15 mouse cellular contexts compared by ENCODE assay signal in genomic region chr4:63050319-63050676, GRCm38 (mm10).
DNase-seq lines count a peak whose midpoint lies in the region; ATAC-seq and TF ChIP-seq lines count a peak whose summit lies in the region.
"Had no signal": no experiment of that assay in that cellular context is flagged by ENCODE, and none has a peak within 500 bp of the region (broad histone marks: within the 10 kb centered on the region; RNA-seq: fewer than 3 reads in every experiment).

No protein-coding gene starts in this region.

- WGBS in lung, embryonic 14.5 days, result 53% methylated on average over 4 of the region's 4 CpGs
- WGBS in limb, embryonic 14.5 days, result 68% methylated on average over 4 of the region's 4 CpGs

- H3K4me3 ChIP-seq in lung, embryonic 14.5 days (ENCODE audit: low read depth, low read length), result no peak overlapping the region
- H3K4me3 ChIP-seq in limb, embryonic 14.5 days (replicated peaks; ENCODE audit: low read length), result no peak overlapping the region
- H3K4me3 ChIP-seq: embryonic facial prominence, embryonic 15.5 days; stomach, embryonic 15.5 days had no signal

- H3K4me1 ChIP-seq in lung, embryonic 14.5 days (ENCODE audit: insufficient read depth), result peaks cover 18% of the 10 kb centered on the region
- H3K4me1 ChIP-seq in limb, embryonic 14.5 days (ENCODE audit: control insufficient read depth, insufficient read depth, low read length), result peaks cover 58% of the 10 kb centered on the region

- no peak for DNase-seq in frontal cortex, postnatal 36 days (ENCODE audit: low spot score in 2 of 2)
- peak; percentile 17 for DNase-seq in lung, embryonic 14.5 days
- no peak for DNase-seq in lung, postnatal 14 days
- peak; percentile 33 for DNase-seq in brain, adult 2 months (ENCODE audit: low read depth, low spot score)
- no peak for DNase-seq in limb, embryonic 14.5 days (ENCODE audit: low spot score)
- DNase-seq in ovary, postnatal 36 days (ENCODE audit: low spot score), result no peak
- DNase-seq in layer of hippocampus, adult 11-12 months (ENCODE audit: low spot score), result no peak
- DNase-seq: adrenal gland, postnatal 14 days; heart, postnatal 10 days; left cerebral cortex, postnatal 4 days; liver, postnatal 0 days; right cerebral cortex, postnatal 4 days had no signal

- no peaks in the 10 kb centered on the region for H3K9me3 ChIP-seq in lung, embryonic 14.5 days (ENCODE audit: low read depth, low read length)
- H3K9me3 ChIP-seq in limb, embryonic 14.5 days (ENCODE audit: control insufficient read depth, low read length), result no peaks in the 10 kb centered on the region
- H3K9me3 ChIP-seq: embryonic facial prominence, embryonic 15.5 days; stomach, embryonic 15.5 days had no signal

- no peak overlapping the region for H3K27ac ChIP-seq in lung, embryonic 14.5 days (ENCODE audit: low read depth)
- 0 out of 2 replicates have a peak overlapping the region, but pooled peaks have one; percentile 33 for H3K27ac ChIP-seq in limb, embryonic 14.5 days (replicated peaks; ENCODE audit: low read depth, low read length)
- H3K27ac ChIP-seq: embryonic facial prominence, embryonic 15.5 days had no signal

- H3K9ac ChIP-seq in lung, embryonic 14.5 days, result no peak overlapping the region
- H3K9ac ChIP-seq in limb, embryonic 14.5 days (ENCODE audit: low read depth, low read length, severe bottlenecking), result no peak overlapping the region
- H3K9ac ChIP-seq: embryonic facial prominence, embryonic 15.5 days; liver, postnatal 0 days; stomach, embryonic 15.5 days had no signal

- no peaks in the 10 kb centered on the region for H3K27me3 ChIP-seq in lung, embryonic 14.5 days (ENCODE audit: insufficient read depth, low read length)
- no peaks in the 10 kb centered on the region for H3K27me3 ChIP-seq in limb, embryonic 14.5 days (ENCODE audit: control insufficient read depth, insufficient read depth, low read length)
- H3K27me3 ChIP-seq: embryonic facial prominence, embryonic 15.5 days; stomach, embryonic 15.5 days had no signal

- no peak overlapping the region for H3K4me2 ChIP-seq in lung, embryonic 14.5 days
- H3K4me2 ChIP-seq in limb, embryonic 14.5 days (replicated peaks; ENCODE audit: low read depth, low read length, severe bottlenecking), result no peak overlapping the region
- H3K4me2 ChIP-seq: embryonic facial prominence, embryonic 15.5 days; stomach, embryonic 15.5 days had no signal

- TF ChIP-seq POLR2A in limb, embryonic 14.5 days (IDR thresholded peaks at IDR 0.05; ENCODE audit: borderline replicate concordance, extremely low read depth, insufficient read depth, insufficient read length), result no peak

- peak; percentile 57 for ATAC-seq in frontal cortex, adult (ENCODE audit: low TSS enrichment)
- ATAC-seq in lung, embryonic 14.5 days (ENCODE audit: insufficient read depth), result no peak
- ATAC-seq in limb, embryonic 14.5 days (ENCODE audit: low FRiP score, low read depth), result no peak
- ATAC-seq: liver, postnatal 0 days had no signal

- H3K36me3 ChIP-seq in lung, embryonic 14.5 days (ENCODE audit: insufficient read depth), result no peaks in the 10 kb centered on the region
- H3K36me3 ChIP-seq in limb, embryonic 14.5 days (ENCODE audit: control insufficient read depth, insufficient read depth, low read length), result no peaks in the 10 kb centered on the region
- H3K36me3 ChIP-seq: embryonic facial prominence, embryonic 15.5 days; stomach, embryonic 15.5 days had no signal

- TF ChIP-seq CTCF in lung, embryonic 14.5 days (IDR thresholded peaks at IDR 0.05; ENCODE audit: low read depth), result no peak

Comparison
In these comparisons a context has a peak if more than half of its experiments do, and no peak if none do; other contexts are left out.
1. DNase-seq: peak in lung, embryonic 14.5 days (single experiment) and brain, adult 2 months (single experiment); none in frontal cortex, postnatal 36 days (0 of 2), lung, postnatal 14 days (single experiment), limb, embryonic 14.5 days (single experiment), ovary, postnatal 36 days (single experiment) and layer of hippocampus, adult 11-12 months (single experiment).